Mouse (Mus musculus) midbrain, postnatal 0 days (tissue): ENCODE data around the gene Slc4a5. TPM values are rescaled to one million over a fixed set of nuclear protein-coding genes. Genes with fewer than 3 reads are reported as not detected.
A peak's percentile ranks its signal among the peaks of the same experiment; 100 is the strongest.
"Not testable (repeated sequence)": the region's sequence is repeated elsewhere in the genome, so short reads cannot be mapped to it uniquely, and the experiment has no call there.

Experiments used
- ATAC-seq: fragments of 200-750 bp; cut with Nextera tagmentation; 2 replicates; pipeline ENCODE4 v1.8.0; 2017; ENCODE audit warnings: moderate number of reproducible peaks, mild to moderate bottlenecking, moderate TSS enrichment, moderate library complexity; ENCODE audit not compliant: low FRiP score
- DNase-seq: peaks from one replicate; pipeline ENCODE4 v3.0.0-alpha.2; 2015; ENCODE audit warnings: low spot score
- H3K27ac ChIP-seq: fragments of 300-500 bp; sonication (generic); 2 replicates; pipeline ENCODE4 v1.5.1; 2014; ENCODE audit warnings: low read depth, mild to moderate bottlenecking, low read length, mixed read lengths
- H3K27me3 ChIP-seq: fragments of 300-500 bp; sonication (generic); 2 replicates; pipeline ENCODE4 v1.6.1; 2014; ENCODE audit warnings: low read length, control low read depth, mixed read lengths; ENCODE audit not compliant: insufficient read depth
- H3K36me3 ChIP-seq: fragments of 300-500 bp; sonication (generic); 2 replicates; pipeline ENCODE4 v1.6.1; 2014; ENCODE audit warnings: low read length, control low read depth, mixed read lengths; ENCODE audit not compliant: insufficient read depth
- H3K4me1 ChIP-seq: fragments of 300-500 bp; sonication (generic); 2 replicates; pipeline ENCODE4 v1.6.1; 2014; ENCODE audit warnings: mild to moderate bottlenecking, control low read depth, antibody characterized with exemption, low read length, mixed read lengths; ENCODE audit not compliant: insufficient read depth
- H3K4me2 ChIP-seq: fragments of 300-500 bp; sonication (generic); 2 replicates; pipeline ENCODE4 v1.6.1; 2014; ENCODE audit warnings: low read depth, mild to moderate bottlenecking, low read length, mixed read lengths; ENCODE audit not compliant: poor library complexity, severe bottlenecking
- H3K4me3 ChIP-seq: fragments of 300-500 bp; sonication (generic); 2 replicates; pipeline ENCODE4 v1.5.1; 2014; ENCODE audit warnings: low read depth, mild to moderate bottlenecking, low read length, moderate library complexity
- H3K9ac ChIP-seq: fragments of 300-500 bp; sonication (generic); replicated peaks from 2 replicates; pipeline ENCODE4 v1.6.1; 2014; ENCODE audit warnings: mild to moderate bottlenecking, low read length, moderate library complexity, mixed read lengths; ENCODE audit not compliant: poor library complexity, severe bottlenecking
- H3K9me3 ChIP-seq: fragments of 300-500 bp; sonication (generic); 2 replicates; pipeline ENCODE4 v1.6.1; 2016; ENCODE audit warnings: low read length, control low read depth
- CTCF ChIP-seq: IDR thresholded peaks from 2 replicates; pipeline ENCODE4 v1.5.1; 2016; ENCODE audit warnings: antibody characterized with exemption, mild to moderate bottlenecking
- WGBS: fragments of 180-500 bp; shearing (Covaris S2); extraction: QIAGEN DNeasy Blood & Tissue Kit; methylation state at CpG from one replicate; pipeline ENCODE4 v1.1.7; 2014; 5-methylcytosine and 5-hydroxymethylcytosine counted together
- polyA plus RNA-seq: library from polyadenylated mRNA; unstranded; fragments of >200 nt; fragmentation: Nextera tagmentation; extraction: Ambion mirVana; gene quantifications from 2 replicates; pipeline ENCODE4 v1.2.1, GENCODE M21; 2015
- total RNA-seq: library from RNA; depleted of rRNA; stranded (reverse); fragments of >200 nt; gene quantifications from 2 replicates; pipeline ENCODE4 v1.2.3, GENCODE M21; 2014

Slc4a5 gene
- total and polyA plus RNA-seq, 2 experiments from 2014 or later: 0.25 to 3.3 TPM

- Histone ChIP-seq H3K9me3 (no peaks in the 10 kb centered on the region), H3K9ac (peak within 1 kb of the TSS; percentile 94), H3K27ac (peak within 1 kb of the TSS; percentile 82), H3K27me3 (no peaks in the 10 kb centered on the region), H3K4me3 (peak within 1 kb of the TSS; percentile 89), H3K36me3 (peaks cover 5% of the 10 kb centered on the region; the same call in 1 of the 2 replicates), H3K4me2 (peak within 1 kb of the TSS; percentile 60), H3K4me1 (peaks cover 4% of the 10 kb centered on the region; the same call in 1 of the 2 replicates)
- peak; percentile 23; the same call in 1 of the 2 replicates for TF ChIP-seq CTCF
- peak; percentile 96 for DNase-seq
- peak; percentile 97 for ATAC-seq
- 2% methylated on average over 61 of the region's 65 CpGs for WGBS
Measured at GRCm38 (mm10) chr6:83325525-83326393, 106.1 kb downstream of the Slc4a5 start, which contains the start of the genes Mthfd2 and Mob1a. TSS of gene Mthfd2 (minus strand) at chr6:83325908. TSS of gene Mob1a (plus strand) at chr6:83326016.

GRCm38 (mm10) chr6:83326394-83326736 is 106.7 kb downstream of the Slc4a5 start:
- H3K9ac ChIP-seq: peak overlapping the region; percentile 94
- no peak for DNase-seq
- peaks cover 4% of the 10 kb centered on the region; the same call in 1 of the 2 replicates for H3K4me1 ChIP-seq
- ATAC-seq: peak; percentile 64; the same call in 1 of the 2 replicates
- peaks cover 9% of the 10 kb centered on the region; the same call in 1 of the 2 replicates for H3K36me3 ChIP-seq
- no peak for TF ChIP-seq CTCF
- H3K9me3 ChIP-seq: no peaks in the 10 kb centered on the region
- peak overlapping the region; percentile 82 for H3K27ac ChIP-seq
- H3K4me2 ChIP-seq: peak overlapping the region; percentile 60
- H3K27me3 ChIP-seq: no peaks in the 10 kb centered on the region
- peak overlapping the region; percentile 89 for H3K4me3 ChIP-seq
- WGBS: 7% methylated on average over 6 of the region's 6 CpGs

GRCm38 (mm10) chr6:83326761-83327160 is 107.1 kb downstream of the Slc4a5 start:
- 58% methylated on average over 6 of the region's 6 CpGs for WGBS
- H3K36me3 ChIP-seq: peaks cover 10% of the 10 kb centered on the region; the same call in 1 of the 2 replicates
- no peaks in the 10 kb centered on the region for H3K27me3 ChIP-seq
- peak overlapping the region; percentile 89 for H3K4me3 ChIP-seq
- ATAC-seq (no peak), DNase-seq (no peak)
- H3K9ac ChIP-seq: peak overlapping the region; percentile 94
- peaks cover 4% of the 10 kb centered on the region; the same call in 1 of the 2 replicates for H3K4me1 ChIP-seq
- H3K27ac ChIP-seq: no peak overlapping the region; the same call in 1 of the 2 replicates
- peak overlapping the region; percentile 60 for H3K4me2 ChIP-seq
- H3K9me3 ChIP-seq: no peaks in the 10 kb centered on the region
- TF ChIP-seq CTCF: no peak

- DNase-seq (no peak), ATAC-seq (no peak)
- peaks cover 4% of the 10 kb centered on the region; the same call in 1 of the 2 replicates for H3K4me1 ChIP-seq
- H3K9ac ChIP-seq: no peak overlapping the region
- H3K27me3 ChIP-seq: no peaks in the 10 kb centered on the region
- H3K4me2 ChIP-seq: no peak overlapping the region
- H3K27ac ChIP-seq: no peak overlapping the region
- no peaks in the 10 kb centered on the region for H3K9me3 ChIP-seq
- H3K36me3 ChIP-seq: peaks cover 17% of the 10 kb centered on the region; the same call in 1 of the 2 replicates
- H3K4me3 ChIP-seq: no peak overlapping the region
- TF ChIP-seq CTCF: peak; percentile 42
- 85% methylated on average over 3 of the region's 3 CpGs for WGBS
Measured at GRCm38 (mm10) chr6:83327591-83328190, 108.1 kb downstream of the Slc4a5 start.

- DNase-seq (no peak), ATAC-seq (no peak)
- Histone ChIP-seq H3K9ac (no peak overlapping the region), H3K4me1 (no peaks in the 10 kb centered on the region), H3K27ac (no peak overlapping the region), H3K9me3 (no peaks in the 10 kb centered on the region), H3K4me2 (no peak overlapping the region), H3K27me3 (no peaks in the 10 kb centered on the region), H3K4me3 (no peak overlapping the region), H3K36me3 (peaks cover 42% of the 10 kb centered on the region)
- TF ChIP-seq CTCF: no peak
- 78% methylated on average over 3 of the region's 3 CpGs for WGBS
Measured at GRCm38 (mm10) chr6:83341387-83341786, 121.8 kb downstream of the Slc4a5 start.

GRCm38 (mm10) chr6:83342957-83343356 is 123.3 kb downstream of the Slc4a5 start:
- H3K27ac ChIP-seq: no peak overlapping the region
- ATAC-seq: no peak
- DNase-seq: no peak
- no peak overlapping the region for H3K4me3 ChIP-seq
- H3K27me3 ChIP-seq: no peaks in the 10 kb centered on the region
- TF ChIP-seq CTCF: no peak
- 88% methylated on average over 2 of the region's 2 CpGs for WGBS
- H3K9me3 ChIP-seq: no peaks in the 10 kb centered on the region
- no peak overlapping the region for H3K9ac ChIP-seq
- peaks cover 41% of the 10 kb centered on the region for H3K36me3 ChIP-seq
- H3K4me2 ChIP-seq: no peak overlapping the region
- no peaks in the 10 kb centered on the region for H3K4me1 ChIP-seq

GRCm38 (mm10) chr6:83345285-83345684 is 125.7 kb downstream of the Slc4a5 start:
- H3K4me3 ChIP-seq, H3K27me3 ChIP-seq, DNase-seq, H3K9ac ChIP-seq, H3K4me1 ChIP-seq, H3K27ac ChIP-seq, H3K4me2 ChIP-seq, ATAC-seq, H3K9me3 ChIP-seq: not testable (repeated sequence)
- WGBS: 91% methylated on average over 8 of the region's 8 CpGs
- H3K36me3 ChIP-seq: peaks cover 22% of the 10 kb centered on the region
